Mouse (Mus musculus) kidney, postnatal 0 days (tissue): ENCODE data around the gene Gm10271. TPM values are rescaled to one million over a fixed set of nuclear protein-coding genes. Genes with fewer than 3 reads are reported as not detected.
A peak's percentile ranks its signal among the peaks of the same experiment; 100 is the strongest.

Source experiments
- ATAC-seq: fragments of 200-750 bp; cut with Nextera tagmentation; replicated peaks from 2 replicates; pipeline ENCODE4 v1.8.0; 2017; ENCODE audit warnings: low read depth, moderate number of reproducible peaks, moderate TSS enrichment, moderate library complexity; ENCODE audit not compliant: low FRiP score
- DNase-seq: peaks from one replicate; pipeline ENCODE4 v3.0.0-alpha.2; 2016; ENCODE audit warnings: low spot score
- H3K27ac ChIP-seq: fragments of 300-500 bp; sonication (generic); 2 replicates; pipeline ENCODE4 v1.5.1; 2014; ENCODE audit warnings: mild to moderate bottlenecking
- H3K27me3 ChIP-seq: fragments of 300-500 bp; sonication (generic); 2 replicates; pipeline ENCODE4 v1.6.1; 2014; ENCODE audit warnings: low read length, mixed read lengths; ENCODE audit not compliant: insufficient read depth
- H3K36me3 ChIP-seq: fragments of 300-500 bp; sonication (generic); 2 replicates; pipeline ENCODE4 v1.6.1; 2014; ENCODE audit warnings: low read length, mixed read lengths; ENCODE audit not compliant: insufficient read depth
- H3K4me1 ChIP-seq: fragments of 300-500 bp; sonication (generic); replicated peaks from 2 replicates; pipeline ENCODE4 v1.6.1; 2014; ENCODE audit warnings: antibody characterized with exemption, low read length, mixed read lengths; ENCODE audit not compliant: insufficient read depth
- H3K4me2 ChIP-seq: fragments of 300-500 bp; sonication (generic); 2 replicates; pipeline ENCODE4 v1.6.1; 2014; ENCODE audit warnings: mild to moderate bottlenecking, low read length, moderate library complexity, mixed read lengths
- H3K4me3 ChIP-seq: fragments of 300-500 bp; sonication (generic); replicated peaks from 2 replicates; pipeline ENCODE4 v1.5.1; 2014; ENCODE audit warnings: low read depth, low read length
- H3K9ac ChIP-seq: fragments of 300-500 bp; sonication (generic); 2 replicates; pipeline ENCODE4 v1.6.1; 2014; ENCODE audit warnings: low read depth, low read length
- H3K9me3 ChIP-seq: fragments of 300-500 bp; sonication (generic); replicated peaks from 2 replicates; pipeline ENCODE4 v1.6.1; 2016; ENCODE audit warnings: low read length, inconsistent platforms, mixed read lengths
- CTCF ChIP-seq: IDR thresholded peaks from 2 replicates; pipeline ENCODE4 v1.5.1; 2016; ENCODE audit warnings: antibody characterized with exemption, low read depth, mild to moderate bottlenecking, moderate library complexity
- WGBS: fragments of 180-500 bp; shearing (Covaris S2); extraction: QIAGEN DNeasy Blood & Tissue Kit; methylation state at CpG from one replicate; pipeline ENCODE4 v1.1.7; 2014; 5-methylcytosine and 5-hydroxymethylcytosine counted together
- polyA plus RNA-seq: library from polyadenylated mRNA; unstranded; fragments of >200 nt; fragmentation: Nextera tagmentation; extraction: Ambion mirVana; gene quantifications from 2 replicates; pipeline ENCODE4 v1.2.1, GENCODE M21; 2015

The Gm10271 gene
- polyA plus RNA-seq, 1 experiment from 2014 or later = not detected

DNA sequence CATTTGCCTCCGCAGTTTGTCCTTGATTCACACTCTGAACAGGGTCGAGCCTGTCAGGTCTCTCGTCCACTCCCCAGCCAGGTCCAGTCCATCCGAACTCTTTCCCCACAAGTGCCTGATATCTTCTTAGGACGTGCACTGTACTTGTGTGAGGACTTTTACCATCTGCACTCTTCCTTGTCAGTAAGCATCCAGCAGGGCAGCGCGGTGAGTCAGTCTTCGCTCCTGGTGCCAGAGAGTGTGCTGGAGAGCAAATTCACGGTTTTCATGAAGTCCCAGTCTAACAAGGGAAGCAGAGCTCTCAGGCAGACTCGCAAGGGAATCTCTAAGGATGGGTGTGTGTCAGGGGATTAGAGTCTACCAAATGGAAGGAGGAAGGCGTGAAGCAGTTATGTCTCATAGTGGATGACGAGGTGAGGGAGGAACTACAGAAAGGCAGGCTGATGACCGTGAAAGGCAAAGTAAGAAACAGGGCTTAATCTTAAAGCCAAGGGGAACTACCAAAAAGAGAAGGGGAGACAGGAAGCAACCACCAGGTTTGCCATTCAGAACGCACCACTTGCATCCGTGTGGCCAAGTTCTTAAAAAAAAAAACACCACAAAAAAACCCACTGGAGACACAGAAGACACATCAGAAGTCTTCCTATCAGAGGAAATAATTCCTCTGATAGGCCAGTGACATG is 40.8 kb downstream of the Gm10271 start:
- Histone ChIP-seq H3K27ac (no peak overlapping the region), H3K4me1 (no peaks in the 10 kb centered on the region), H3K27me3 (no peaks in the 10 kb centered on the region), H3K4me2 (no peak overlapping the region), H3K9ac (no peak overlapping the region), H3K4me3 (no peak overlapping the region), H3K9me3 (no peaks in the 10 kb centered on the region), H3K36me3 (peaks cover 16% of the 10 kb centered on the region; the same call in 1 of the 2 replicates)
- 75% methylated on average over 15 of the region's 15 CpGs for WGBS
- no peak for ATAC-seq
- DNase-seq = no peak
- TF ChIP-seq CTCF = no peak

- no peak for DNase-seq
- WGBS = 31% methylated on average over 6 of the region's 7 CpGs
- no peak for TF ChIP-seq CTCF
- Histone ChIP-seq H3K36me3 (peaks cover 20% of the 10 kb centered on the region; the same call in 1 of the 2 replicates), H3K4me3 (no peak overlapping the region), H3K27ac (no peak overlapping the region), H3K9ac (no peak overlapping the region), H3K4me2 (no peak overlapping the region), H3K9me3 (no peaks in the 10 kb centered on the region), H3K27me3 (no peaks in the 10 kb centered on the region), H3K4me1 (no peaks in the 10 kb centered on the region)
- ATAC-seq = no peak
These were observed 41.5 kb downstream of the Gm10271 start for GRCm38 (mm10) chr10:116930936-116931335.

DNA sequence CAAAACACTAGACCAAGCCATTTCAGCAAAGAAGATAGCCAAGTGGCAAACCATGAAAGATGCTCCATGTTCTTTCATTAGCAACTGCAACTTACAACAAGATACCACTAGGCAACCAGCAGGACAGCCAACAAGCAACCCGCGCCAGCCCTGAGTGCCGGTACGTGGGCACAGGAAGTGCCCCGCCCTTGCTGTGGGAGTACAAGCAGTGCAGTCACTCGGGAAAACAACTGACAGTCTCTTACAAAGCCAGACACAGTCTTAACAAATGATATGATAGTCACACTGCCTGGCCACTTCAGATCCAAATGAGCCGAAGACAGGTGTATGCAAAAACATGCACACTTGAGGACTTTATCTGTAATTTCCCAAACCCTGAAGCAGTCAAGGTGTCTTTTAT is 41.9 kb downstream of the Gm10271 start:
- Histone ChIP-seq H3K9me3 (no peaks in the 10 kb centered on the region), H3K27ac (no peak overlapping the region), H3K4me1 (no peaks in the 10 kb centered on the region), H3K9ac (no peak overlapping the region), H3K4me2 (no peak overlapping the region), H3K36me3 (peaks cover 20% of the 10 kb centered on the region; the same call in 1 of the 2 replicates), H3K27me3 (no peaks in the 10 kb centered on the region), H3K4me3 (no peak overlapping the region)
- DNase-seq (no peak), ATAC-seq (no peak)
- 51% methylated on average over 7 of the region's 7 CpGs for WGBS
- TF ChIP-seq CTCF = no peak

DNA sequence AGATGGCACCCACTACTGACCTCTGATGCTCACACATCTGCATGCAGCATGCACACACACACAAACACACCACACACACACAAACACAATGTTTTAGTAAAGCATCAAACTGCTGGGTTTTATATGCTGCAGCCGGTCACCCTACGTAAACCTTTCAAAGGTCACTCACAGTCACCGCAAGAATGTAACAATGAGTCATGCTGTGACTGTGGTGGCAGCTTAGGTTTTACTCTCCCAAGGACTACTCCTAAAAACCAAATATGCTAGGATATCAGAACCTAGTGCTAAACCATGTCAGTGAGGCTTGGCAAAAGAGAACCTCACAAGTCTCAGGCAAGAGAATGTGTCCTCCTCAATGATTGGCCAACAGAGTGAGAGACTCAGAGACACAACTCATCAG is 43.6 kb downstream of the Gm10271 start:
- Histone ChIP-seq H3K27ac (no peak overlapping the region), H3K36me3 (peaks cover 30% of the 10 kb centered on the region), H3K9ac (no peak overlapping the region), H3K4me2 (no peak overlapping the region), H3K4me3 (no peak overlapping the region), H3K27me3 (no peaks in the 10 kb centered on the region), H3K4me1 (no peaks in the 10 kb centered on the region), H3K9me3 (no peaks in the 10 kb centered on the region)
- DNase-seq (no peak), ATAC-seq (0 out of 2 replicates have a peak, but pooled peaks have one; percentile 4)
- WGBS = 64% methylated on average over 3 of the region's 3 CpGs
- no peak for TF ChIP-seq CTCF

DNA sequence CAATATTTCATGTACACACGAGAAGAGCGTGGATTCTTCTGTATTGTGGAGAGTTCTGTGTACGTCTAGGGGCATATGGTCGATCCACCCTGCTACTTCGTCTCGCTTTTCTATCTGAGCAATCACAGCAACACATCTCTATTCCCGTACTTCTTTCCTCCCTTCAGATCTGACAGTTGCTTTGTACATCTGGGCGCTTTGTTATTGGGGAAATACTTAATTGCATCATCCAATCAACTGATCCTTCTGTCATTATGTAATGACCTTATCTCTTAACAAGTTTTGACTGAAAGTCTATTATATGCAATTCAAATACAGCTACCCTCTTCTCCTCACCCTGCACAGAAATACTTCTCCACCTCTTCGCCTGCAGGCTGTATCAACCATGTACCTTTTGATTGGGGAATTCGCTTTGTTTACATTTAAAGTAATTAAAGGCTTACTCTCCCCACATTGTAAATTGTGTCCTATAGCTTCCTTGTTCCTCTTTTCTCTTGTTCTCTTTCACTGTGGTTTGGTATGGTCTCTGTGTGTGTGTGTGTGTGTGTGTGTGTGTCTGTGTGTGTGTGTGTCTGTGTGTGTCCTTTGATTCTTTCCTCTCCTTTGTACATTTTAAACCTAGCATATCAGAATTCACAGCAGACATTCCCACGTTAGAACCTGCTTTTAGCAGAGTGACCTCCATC is 45.8 kb downstream of the Gm10271 start:
- no peaks in the 10 kb centered on the region for H3K9me3 ChIP-seq
- no peaks in the 10 kb centered on the region for H3K4me1 ChIP-seq
- no peak overlapping the region for H3K9ac ChIP-seq
- no peak for ATAC-seq
- no peak overlapping the region for H3K4me3 ChIP-seq
- DNase-seq = no peak
- H3K27ac ChIP-seq = no peak overlapping the region
- H3K4me2 ChIP-seq = no peak overlapping the region
- 91% methylated on average over 11 of the region's 11 CpGs for WGBS
- no peaks in the 10 kb centered on the region for H3K27me3 ChIP-seq
- no peak for TF ChIP-seq CTCF
- H3K36me3 ChIP-seq = peaks cover 38% of the 10 kb centered on the region

DNA sequence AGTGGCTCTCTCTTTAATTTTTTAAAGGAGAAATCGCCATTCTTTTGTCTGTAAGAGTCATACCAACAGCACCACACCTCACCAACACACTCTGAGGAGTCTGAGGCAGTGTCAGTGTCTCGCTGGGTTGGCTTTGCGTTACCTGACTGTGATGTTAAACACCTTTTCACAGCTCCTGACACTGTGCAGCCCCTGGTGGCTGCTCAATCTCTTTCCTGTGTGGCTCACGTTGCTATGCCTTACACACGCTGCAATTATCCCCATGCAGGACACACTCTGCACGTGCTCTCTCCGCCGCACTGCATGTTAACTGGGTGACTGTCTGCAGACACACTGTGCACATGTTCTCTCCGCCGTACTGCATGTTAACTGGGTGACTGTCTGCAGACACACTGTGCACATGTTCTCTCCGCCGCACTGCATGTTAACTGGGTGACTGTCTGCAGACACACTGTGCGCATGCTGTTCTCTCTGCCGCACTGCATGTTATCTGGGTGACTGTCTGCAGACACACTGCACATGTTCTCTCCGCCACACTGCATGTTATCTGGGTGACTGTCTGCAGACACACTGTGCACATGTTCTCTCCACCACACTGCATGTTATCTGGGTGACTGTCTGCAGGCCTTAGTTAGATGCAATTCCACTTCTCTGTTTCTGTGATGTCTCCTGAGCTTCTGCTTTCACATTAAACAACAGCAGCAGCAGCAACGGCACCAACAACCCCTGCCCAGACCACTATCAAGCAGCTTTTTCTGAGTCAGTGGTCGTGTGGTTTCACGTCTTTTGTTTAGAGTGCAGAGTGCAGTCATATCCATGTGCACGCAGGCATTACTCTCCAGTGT is 48.5 kb downstream of the Gm10271 start:
- H3K4me3 ChIP-seq = no peak overlapping the region
- H3K4me2 ChIP-seq = no peak overlapping the region
- no peaks in the 10 kb centered on the region for H3K9me3 ChIP-seq
- DNase-seq (no peak), ATAC-seq (no peak)
- peaks cover 39% of the 10 kb centered on the region for H3K36me3 ChIP-seq
- no peak overlapping the region for H3K9ac ChIP-seq
- TF ChIP-seq CTCF = no peak
- no peak overlapping the region for H3K27ac ChIP-seq
- H3K27me3 ChIP-seq = no peaks in the 10 kb centered on the region
- 93% methylated on average over 19 of the region's 19 CpGs for WGBS
- no peaks in the 10 kb centered on the region for H3K4me1 ChIP-seq
